Mouse (Mus musculus) midbrain, embryonic 14.5 days (tissue): Measurements from ENCODE around the gene Ildr2. TPM values are rescaled to one million over a fixed set of nuclear protein-coding genes. Genes with fewer than 3 reads are reported as not detected.

ENCODE experiments used
- ATAC-seq: fragments of 200-750 bp; cut with Nextera tagmentation; 2 replicates; pipeline ENCODE4 v1.8.0; 2017; ENCODE audit warnings: moderate number of reproducible peaks, moderate library complexity; ENCODE audit not compliant: low FRiP score, low TSS enrichment
- DNase-seq: peaks from one replicate; pipeline ENCODE4 v3.0.0-alpha.2; 2015
- H3K27ac ChIP-seq: fragments of 300-500 bp; sonication (generic); replicated peaks from 2 replicates; pipeline ENCODE4 v1.5.1; 2014; ENCODE audit warnings: mild to moderate bottlenecking, low read depth, low read length, moderate library complexity
- H3K27me3 ChIP-seq: fragments of 300-500 bp; sonication (generic); 2 replicates; pipeline ENCODE4 v1.6.1; 2014; ENCODE audit warnings: low read length, control low read depth, mixed read lengths; ENCODE audit not compliant: control insufficient read depth, insufficient read depth
- H3K36me3 ChIP-seq: fragments of 300-500 bp; sonication (generic); 2 replicates; pipeline ENCODE4 v1.6.1; 2014; ENCODE audit warnings: low read length, control low read depth; ENCODE audit not compliant: control insufficient read depth, insufficient read depth
- H3K4me1 ChIP-seq: fragments of 300-500 bp; sonication (generic); 2 replicates; pipeline ENCODE4 v1.6.1; 2014; ENCODE audit warnings: mild to moderate bottlenecking, antibody characterized with exemption, low read length, control low read depth; ENCODE audit not compliant: control insufficient read depth, insufficient read depth
- H3K4me2 ChIP-seq: fragments of 300-500 bp; sonication (generic); 2 replicates; pipeline ENCODE4 v1.6.1; 2014; ENCODE audit warnings: mild to moderate bottlenecking, low read length, moderate library complexity
- H3K4me3 ChIP-seq: fragments of 300-500 bp; sonication (generic); replicated peaks from 2 replicates; pipeline ENCODE4 v1.5.1; 2014; ENCODE audit warnings: low read depth, low read length
- H3K9ac ChIP-seq: fragments of 300-500 bp; sonication (generic); replicated peaks from 2 replicates; pipeline ENCODE4 v1.6.1; 2014; ENCODE audit warnings: mild to moderate bottlenecking, low read length, moderate library complexity
- H3K9me3 ChIP-seq: fragments of 300-500 bp; sonication (generic); 2 replicates; pipeline ENCODE4 v1.6.1; 2016; ENCODE audit warnings: low read length, control low read depth, mixed read lengths; ENCODE audit not compliant: control insufficient read depth
- WGBS: fragments of 180-500 bp; shearing (Covaris S2); extraction: QIAGEN DNeasy Blood & Tissue Kit; methylation state at CpG from one replicate; pipeline ENCODE4 v1.1.7; 2014; 5-methylcytosine and 5-hydroxymethylcytosine counted together
- polyA plus RNA-seq: library from polyadenylated mRNA; unstranded; fragments of >200 nt; fragmentation: Nextera tagmentation; extraction: Ambion mirVana; gene quantifications from 2 replicates; pipeline ENCODE4 v1.2.1, GENCODE M21; 2014

The Ildr2 gene
- polyA plus RNA-seq, 1 experiment from 2014 or later: 4.1 TPM

GRCm38 (mm10) chr1:166304352-166305240, 50.7 kb downstream of the Ildr2 start:
- Histone ChIP-seq H3K4me3 (no peak overlapping the region), H3K9ac (no peak overlapping the region), H3K9me3 (no peaks in the 10 kb centered on the region), H3K36me3 (0 out of 2 replicates have a peak, but pooled peaks cover 4% of the 10 kb centered on the region), H3K27me3 (no peaks in the 10 kb centered on the region), H3K4me1 (peaks cover 6% of the 10 kb centered on the region; the same call in 1 of the 2 replicates), H3K27ac (no peak overlapping the region), H3K4me2 (no peak overlapping the region)
- 73% methylated on average over 8 of the region's 8 CpGs for WGBS
- ATAC-seq (no peak), DNase-seq (no peak)

- H3K4me1 ChIP-seq: peaks cover 6% of the 10 kb centered on the region; the same call in 1 of the 2 replicates
- H3K27me3 ChIP-seq: no peaks in the 10 kb centered on the region
- peak; percentile 31 for DNase-seq
- ATAC-seq: peak; percentile 26
- H3K4me3 ChIP-seq: peak overlapping the region; percentile 51
- H3K27ac ChIP-seq: peak overlapping the region; percentile 67; the same call in 1 of the 2 replicates
- peak overlapping the region; percentile 86 for H3K4me2 ChIP-seq
- WGBS: 26% methylated on average over 5 of the region's 5 CpGs
- H3K9me3 ChIP-seq: no peaks in the 10 kb centered on the region
- peak overlapping the region; percentile 65 for H3K9ac ChIP-seq
- 0 out of 2 replicates have a peak, but pooled peaks cover 3% of the 10 kb centered on the region for H3K36me3 ChIP-seq
Observed at GRCm38 (mm10) chr1:166308471-166308850, 54.5 kb downstream of the Ildr2 start.

GRCm38 (mm10) chr1:166308851-166309715, 55.1 kb downstream of the Ildr2 start:
- 3% methylated on average over 94 of the region's 94 CpGs for WGBS
- Histone ChIP-seq H3K4me2 (peak overlapping the region; percentile 86), H3K9me3 (no peaks in the 10 kb centered on the region), H3K36me3 (no peaks in the 10 kb centered on the region), H3K9ac (peak overlapping the region; percentile 65), H3K4me1 (peaks cover 6% of the 10 kb centered on the region; the same call in 1 of the 2 replicates), H3K27me3 (no peaks in the 10 kb centered on the region), H3K27ac (peak overlapping the region; percentile 67), H3K4me3 (peak overlapping the region; percentile 51)
- DNase-seq (peak; percentile 79), ATAC-seq (peak; percentile 80)

- WGBS: 82% methylated on average over 5 of the region's 5 CpGs
- Histone ChIP-seq H3K27me3 (no peaks in the 10 kb centered on the region), H3K4me1 (peaks cover 6% of the 10 kb centered on the region; the same call in 1 of the 2 replicates), H3K9me3 (no peaks in the 10 kb centered on the region), H3K4me3 (no peak overlapping the region), H3K36me3 (no peaks in the 10 kb centered on the region), H3K4me2 (no peak overlapping the region), H3K27ac (no peak overlapping the region), H3K9ac (no peak overlapping the region)
- no peak for ATAC-seq
- DNase-seq: no peak
Observed at GRCm38 (mm10) chr1:166311151-166311550, 57.2 kb downstream of the Ildr2 start.

GRCm38 (mm10) chr1:166313637-166314036, 59.7 kb downstream of the Ildr2 start:
- DNase-seq: no peak
- peaks cover 2% of the 10 kb centered on the region; the same call in 1 of the 2 replicates for H3K4me1 ChIP-seq
- H3K9ac ChIP-seq: no peak overlapping the region
- no peak overlapping the region for H3K4me2 ChIP-seq
- H3K4me3 ChIP-seq: no peak overlapping the region
- H3K9me3 ChIP-seq: no peaks in the 10 kb centered on the region
- H3K27ac ChIP-seq: no peak overlapping the region
- 71% methylated on average over 1 of the region's 1 CpGs for WGBS
- H3K36me3 ChIP-seq: no peaks in the 10 kb centered on the region
- no peaks in the 10 kb centered on the region for H3K27me3 ChIP-seq
- ATAC-seq: no peak

- H3K9me3 ChIP-seq: no peaks in the 10 kb centered on the region
- DNase-seq (no peak), ATAC-seq (no peak)
- 93% methylated on average over 4 of the region's 4 CpGs for WGBS
- H3K27ac ChIP-seq: no peak overlapping the region
- H3K4me1 ChIP-seq: no peaks in the 10 kb centered on the region
- no peaks in the 10 kb centered on the region for H3K36me3 ChIP-seq
- no peak overlapping the region for H3K4me2 ChIP-seq
- no peak overlapping the region for H3K4me3 ChIP-seq
- H3K27me3 ChIP-seq: no peaks in the 10 kb centered on the region
- H3K9ac ChIP-seq: no peak overlapping the region
Observed at GRCm38 (mm10) chr1:166315706-166316105, 61.8 kb downstream of the Ildr2 start.

- WGBS: 16% methylated on average over 4 of the region's 4 CpGs
- Histone ChIP-seq H3K27me3 (no peaks in the 10 kb centered on the region), H3K4me1 (no peaks in the 10 kb centered on the region), H3K27ac (no peak overlapping the region), H3K4me2 (no peak overlapping the region), H3K9ac (no peak overlapping the region), H3K36me3 (no peaks in the 10 kb centered on the region), H3K9me3 (no peaks in the 10 kb centered on the region), H3K4me3 (no peak overlapping the region)
- DNase-seq (peak; percentile 90), ATAC-seq (no peak; the same call in 1 of the 2 replicates)
Observed at GRCm38 (mm10) chr1:166319132-166319698, 65.3 kb downstream of the Ildr2 start.

GRCm38 (mm10) chr1:166326421-166326820, 72.5 kb downstream of the Ildr2 start:
- Histone ChIP-seq H3K27me3 (no peaks in the 10 kb centered on the region), H3K4me1 (0 out of 2 replicates have a peak, but pooled peaks cover 6% of the 10 kb centered on the region), H3K9ac (no peak overlapping the region), H3K36me3 (no peaks in the 10 kb centered on the region), H3K27ac (no peak overlapping the region), H3K4me3 (no peak overlapping the region), H3K9me3 (no peaks in the 10 kb centered on the region), H3K4me2 (no peak overlapping the region)
- WGBS: 82% methylated on average over 3 of the region's 3 CpGs
- DNase-seq: no peak
- ATAC-seq: no peak
